ENCODE assay signal across 13 mouse cellular contexts in genomic region chr8:41561995-41562394, GRCm38 (mm10).
A peak's percentile ranks its signal among the peaks of the same experiment; 100 is the strongest.
DNase-seq lines count a peak whose midpoint lies in the region.
"Had no signal": no experiment of that assay in that cellular context is flagged by ENCODE, and none has a peak within 500 bp of the region (broad histone marks: within the 10 kb centered on the region; RNA-seq: fewer than 3 reads in every experiment).

No protein-coding gene starts in this region.

- intact Hi-C loops in gastrocnemius, postnatal 14 days (cut with DNase I; ENCODE audit: low total_unique reads): no loop called here
- intact Hi-C loops in heart, postnatal 36 days (cut with DNase I): no loop called here
- intact Hi-C loops in left cerebral cortex, postnatal 36 days (cut with DNase I): no loop called here

- peak; percentile 14 for DNase-seq in gastrocnemius, postnatal 14 days
- no peak for DNase-seq in gastrocnemius, adult 18-20 months (ENCODE audit: low spot score)
- peak; percentile 8 for DNase-seq in right cerebral cortex, postnatal 25 days
- no peak for DNase-seq in right cerebral cortex, adult 2 months (ENCODE audit: low spot score in 2 of 2)
- peak; percentile 3 for DNase-seq in heart, postnatal 36 days
- DNase-seq in left cerebral cortex, postnatal 36 days (ENCODE audit: low spot score in 2 of 2): no peak
- DNase-seq in layer of hippocampus, postnatal 25 days (ENCODE audit: extremely low spot score in 1 of 2, low spot score in 1 of 2): no peak
- DNase-seq: adrenal gland, postnatal 36 days; embryo, embryonic 11 days; kidney, adult 8-10 months; kidney, postnatal 36 days; liver, embryonic 13.5 days; spleen, adult 18-20 months had no signal

Comparison
In these comparisons a context has a peak if more than half of its experiments do, and no peak if none do; other contexts are left out.
1. DNase-seq: peak in gastrocnemius, postnatal 14 days (single experiment), right cerebral cortex, postnatal 25 days (single experiment) and heart, postnatal 36 days (2 of 2); none in gastrocnemius, adult 18-20 months (single experiment), right cerebral cortex, adult 2 months (0 of 2), left cerebral cortex, postnatal 36 days (0 of 2) and layer of hippocampus, postnatal 25 days (0 of 2).